Mouse (Mus musculus): Measurements from ENCODE around the gene Msi2.
A peak's percentile ranks its signal among the peaks of the same experiment; 100 is the strongest.

The Msi2 gene

DNA sequence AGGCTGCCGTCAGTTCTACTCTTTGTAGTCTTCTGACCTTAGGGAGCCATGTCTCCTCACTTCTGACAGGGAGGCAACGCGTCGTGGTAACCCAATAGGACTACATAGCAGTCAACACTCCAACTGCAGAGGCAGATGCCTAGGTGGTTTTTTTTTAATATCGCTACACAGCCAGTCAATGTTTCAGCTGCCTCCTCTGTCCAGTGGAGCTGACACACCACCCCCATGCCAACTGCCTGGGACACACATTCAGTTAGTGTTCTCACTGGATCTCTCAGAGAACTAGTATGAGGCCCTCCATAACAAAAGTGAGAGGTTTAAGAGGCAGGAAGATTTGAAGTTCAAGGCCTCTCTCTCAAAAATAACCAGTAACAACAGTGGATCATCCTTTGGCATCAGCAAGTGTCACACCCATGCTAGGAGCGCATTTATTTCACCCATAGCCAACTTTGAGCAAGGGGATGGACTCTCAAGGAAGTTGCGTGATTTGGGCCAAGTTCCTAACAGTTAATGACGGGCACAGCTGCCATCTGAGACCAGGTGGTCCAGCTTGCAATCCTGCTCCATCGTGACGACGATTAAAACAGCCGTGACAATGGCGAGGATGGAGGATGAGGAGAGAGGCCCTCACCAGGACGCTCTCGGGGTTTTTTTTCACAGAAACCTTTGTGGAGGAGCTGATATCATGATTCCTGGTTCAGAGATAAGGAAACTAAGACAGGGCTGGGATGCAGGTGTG, 8.3 kb downstream of the Msi2 start:
- DNase-seq: no peak

DNA sequence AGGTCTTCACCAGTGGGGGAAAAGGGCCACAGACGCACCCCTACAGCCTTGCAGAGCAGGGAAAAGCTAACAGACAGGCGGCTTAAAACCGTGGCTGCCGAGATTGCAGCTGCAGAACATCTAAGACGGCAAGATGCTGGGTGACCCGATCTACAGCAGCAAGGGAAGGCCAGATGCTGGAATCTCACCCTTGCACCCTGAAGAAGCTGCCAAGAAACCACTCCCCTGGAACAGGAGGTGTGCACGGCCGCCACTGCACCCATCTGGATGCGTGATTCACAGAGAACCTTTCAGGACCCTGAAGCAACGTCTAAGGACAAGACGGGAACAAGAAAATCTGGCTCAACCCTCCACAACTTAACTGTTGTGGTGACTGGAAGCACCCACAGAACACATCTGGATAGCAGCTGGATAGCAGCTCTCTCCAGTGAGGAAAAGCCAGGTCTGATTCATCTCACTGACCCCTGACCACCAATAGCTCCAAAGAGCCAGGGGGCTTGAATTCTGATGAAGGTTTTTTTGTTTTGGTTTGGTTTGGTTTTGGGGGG, 11.0 kb downstream of the Msi2 start:
- no peak for DNase-seq

GRCm38 (mm10) chr11:88704688-88705087, 13.6 kb downstream of the Msi2 start:
- DNase-seq: no peak

- DNase-seq: no peak
Observed at GRCm38 (mm10) chr11:88703220-88703619, 15.1 kb downstream of the Msi2 start.

DNA sequence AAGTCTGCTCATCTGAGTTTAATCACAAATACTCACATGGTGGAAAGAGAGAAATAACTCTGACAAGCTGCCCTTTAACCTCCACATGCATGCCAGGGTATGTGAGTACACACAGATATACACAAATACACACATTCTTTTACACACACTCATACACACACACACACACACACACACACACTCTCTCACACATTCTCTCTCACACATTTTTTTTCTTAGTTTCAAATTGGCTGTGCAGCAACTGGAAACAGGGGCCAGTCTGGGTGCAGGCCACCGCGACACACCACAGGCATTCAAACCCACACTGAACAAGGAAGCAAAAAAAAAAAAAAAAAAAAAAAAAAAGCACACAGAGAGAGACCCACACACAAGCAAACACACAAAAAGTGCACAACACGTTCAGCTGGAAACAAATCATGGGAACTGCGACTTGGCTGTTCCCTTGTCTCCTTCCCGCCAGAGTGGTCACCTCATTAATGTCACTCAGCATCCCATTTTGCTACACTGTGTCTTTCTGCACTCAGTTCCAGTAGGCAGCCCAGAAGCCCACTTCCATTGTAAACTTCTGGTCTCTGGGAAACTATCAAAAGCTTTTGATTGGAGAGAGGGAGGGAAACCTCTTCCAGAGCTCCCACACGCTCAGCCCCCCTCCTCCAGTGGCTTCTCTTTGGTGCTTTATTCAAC, 16.2 kb downstream of the Msi2 start:
- DNase-seq: no peak

- DNase-seq: no peak
Observed at GRCm38 (mm10) chr11:88701020-88701419, 17.3 kb downstream of the Msi2 start.

DNA sequence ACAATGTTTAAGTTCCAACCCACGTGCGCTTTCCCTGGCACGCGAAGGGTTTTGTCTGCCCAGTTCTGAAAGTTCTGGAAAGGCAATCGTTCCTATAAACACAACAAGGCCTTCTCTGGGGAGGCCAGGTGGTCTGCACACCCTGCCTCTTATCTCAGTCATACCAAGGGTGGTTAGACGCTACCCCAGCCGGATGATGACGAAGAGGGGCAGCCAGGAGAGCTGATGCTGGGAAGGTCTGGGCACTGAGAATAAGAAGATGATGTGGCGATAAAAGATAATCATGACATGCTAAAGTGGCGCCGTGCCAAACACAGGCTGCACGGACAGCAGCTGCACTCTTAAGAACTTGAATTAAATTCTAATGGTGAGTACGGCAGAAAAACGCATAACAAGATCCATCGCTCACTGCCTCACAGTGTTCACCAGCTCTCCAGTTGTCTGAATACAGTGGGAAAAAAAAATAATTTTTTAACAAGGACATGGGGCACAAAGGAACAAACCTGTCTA, 18.1 kb downstream of the Msi2 start:
- peak; percentile 45 to 50 for DNase-seq

- no peak for DNase-seq
Observed at GRCm38 (mm10) chr11:88693905-88694893, 24.1 kb downstream of the Msi2 start.

DNA sequence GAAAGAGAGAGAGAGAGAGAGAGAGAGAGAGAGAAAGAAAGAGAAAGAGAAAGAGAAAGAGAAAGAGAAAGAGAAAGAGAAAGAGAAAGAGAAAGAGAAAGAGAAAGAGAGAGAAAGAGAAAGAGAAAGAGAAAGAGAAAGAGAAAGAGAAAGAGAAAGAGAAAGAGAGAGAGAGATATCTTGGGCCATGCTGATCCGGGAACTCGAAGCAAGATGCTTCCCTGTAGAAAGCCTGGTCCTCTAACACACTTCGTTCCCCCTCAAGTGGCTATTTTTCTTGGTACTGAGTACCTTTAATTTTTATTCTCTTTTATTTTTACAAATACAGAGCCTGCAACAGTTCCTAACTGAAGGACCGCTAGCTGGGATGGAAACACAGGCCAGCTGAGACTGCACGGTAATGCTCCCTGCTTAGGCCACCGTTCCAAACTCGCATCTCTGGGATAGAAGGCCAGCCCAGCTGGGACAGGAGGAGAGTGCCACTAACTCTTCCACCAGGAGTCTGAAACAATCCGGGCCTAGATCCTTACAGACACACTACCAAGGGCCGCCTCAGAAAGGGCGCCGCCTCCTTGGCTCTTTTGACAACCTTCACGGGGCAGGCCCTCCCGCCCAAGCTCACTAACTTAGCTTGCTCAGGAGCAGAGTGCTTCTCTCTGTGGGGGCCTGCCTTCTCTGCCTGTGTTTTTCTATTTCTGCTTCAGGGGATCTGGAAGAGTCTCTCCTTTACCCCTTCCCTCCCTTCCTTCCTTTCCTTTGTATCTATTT, 25.1 kb downstream of the Msi2 start:
- DNase-seq: no peak

- DNase-seq: no peak
Observed at GRCm38 (mm10) chr11:88692374-88692773, 25.9 kb downstream of the Msi2 start.

GRCm38 (mm10) chr11:88690556-88691287, 27.6 kb downstream of the Msi2 start:
- no peak for DNase-seq

DNA sequence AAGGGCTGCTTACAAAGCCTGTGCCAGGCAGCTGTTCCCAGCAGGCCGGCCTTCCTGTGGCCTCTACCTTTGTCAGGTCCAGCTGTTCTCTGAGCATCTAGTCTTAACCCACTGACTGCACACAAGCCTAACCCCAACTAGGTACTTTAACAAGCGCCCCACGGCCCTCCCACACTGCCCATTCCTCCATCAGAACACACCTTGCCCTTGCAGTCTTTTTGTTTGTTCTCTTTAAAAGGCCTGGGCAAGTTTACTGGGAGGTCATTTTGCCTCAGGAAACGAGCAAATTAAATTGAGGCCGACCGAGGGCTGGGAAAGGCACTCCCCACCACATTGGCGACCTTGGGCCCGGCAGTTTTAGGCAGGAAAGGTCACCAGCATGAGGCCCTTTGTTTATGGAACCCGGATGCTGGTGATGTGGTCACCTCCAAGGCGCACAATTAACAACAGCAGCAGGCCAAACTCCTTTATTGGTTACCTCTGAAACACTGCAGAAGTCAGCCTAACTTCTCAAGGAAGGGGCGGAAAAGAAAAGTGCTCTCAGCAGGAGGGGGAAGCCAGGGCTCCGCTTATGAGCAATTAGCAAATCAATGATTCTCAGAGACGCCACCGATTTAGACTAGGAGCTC, 28.4 kb downstream of the Msi2 start:
- no peak for DNase-seq

GRCm38 (mm10) chr11:88688644-88689043, 29.7 kb downstream of the Msi2 start:
- DNase-seq: no peak

DNA sequence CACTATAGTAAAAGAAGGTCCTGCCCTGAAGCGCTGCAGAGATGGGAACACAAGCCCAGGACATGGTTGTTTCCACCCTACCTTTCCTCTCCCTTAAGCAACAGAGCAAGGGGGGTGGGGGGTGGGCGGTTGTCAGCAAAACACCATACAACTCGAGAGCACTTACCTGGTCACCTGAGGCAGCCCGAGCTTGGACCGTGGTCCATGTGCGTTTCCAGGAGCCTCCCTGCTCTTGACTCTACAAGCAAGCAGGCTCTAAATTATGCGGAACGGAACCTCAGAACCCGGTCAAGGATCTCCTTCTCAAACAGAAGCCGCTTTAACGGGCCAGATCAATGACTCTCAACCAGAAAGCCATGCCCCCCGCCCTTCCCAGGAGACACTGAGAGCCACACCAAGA, 30.6 kb downstream of the Msi2 start:
- DNase-seq: no peak

DNA sequence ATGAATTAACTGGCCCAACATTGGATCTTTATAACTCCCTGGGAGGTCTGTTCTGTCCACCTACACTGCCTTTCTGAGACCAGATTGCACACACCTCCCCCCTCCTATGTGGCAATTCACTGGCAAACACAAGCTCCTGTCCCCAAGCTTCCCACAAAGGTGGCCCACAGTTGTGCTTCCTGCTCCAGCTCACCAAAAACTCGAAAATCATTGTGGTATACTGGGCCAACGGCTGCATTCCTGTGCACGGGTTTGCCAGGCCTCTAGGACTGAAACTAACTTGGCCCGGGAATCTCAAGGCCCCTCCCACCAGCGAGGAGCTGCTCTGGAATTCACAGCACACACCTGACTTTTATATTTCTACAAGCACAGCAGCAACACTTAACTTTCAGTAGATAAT, 31.3 kb downstream of the Msi2 start:
- no peak for DNase-seq

GRCm38 (mm10) chr11:88686061-88686460, 32.3 kb downstream of the Msi2 start:
- no peak for DNase-seq

- no peak for DNase-seq
Observed at GRCm38 (mm10) chr11:88683026-88683770, 35.1 kb downstream of the Msi2 start.

DNA sequence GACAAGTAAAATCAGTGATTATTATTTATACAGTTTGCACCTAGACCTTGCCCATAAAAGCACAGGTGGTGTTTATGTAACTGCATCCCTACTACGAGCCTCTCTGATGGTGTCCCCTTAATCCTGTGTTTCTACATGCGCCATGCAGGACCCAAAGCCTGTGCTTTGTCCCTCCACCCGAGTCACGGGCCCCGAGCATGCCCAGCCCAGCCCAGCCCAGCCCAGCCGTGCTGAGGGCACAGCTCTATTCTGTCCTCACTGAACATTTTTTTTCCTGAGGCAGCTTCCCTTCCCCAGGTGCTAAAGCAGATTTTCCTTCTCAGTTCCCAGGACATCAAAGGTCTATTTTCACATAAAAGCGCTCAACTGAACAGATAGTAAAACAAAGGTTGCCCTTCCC, 41.0 kb downstream of the Msi2 start:
- DNase-seq: no peak

GRCm38 (mm10) chr11:88676597-88676996, 41.7 kb downstream of the Msi2 start:
- peak; percentile 53 to 57 for DNase-seq
